Mouse (Mus musculus) c-Kit-positive CD71-positive TER-119-positive erythroid progenitor cells, embryonic 14.5 days (primary cell): Measurements from ENCODE around the gene Ilvbl.
"Not testable (repeated sequence)": the region's sequence is repeated elsewhere in the genome, so short reads cannot be mapped to it uniquely, and the experiment has no call there.

Source experiments
- DNase-seq: peaks from one replicate; pipeline ENCODE4 v3.0.0-alpha.2; 2013; ENCODE audit warnings: low spot score

Gene Ilvbl

GRCm38 (mm10) chr10:78591406-78592328, 17.5 kb downstream of the Ilvbl start, which contains the start of gene Syde1:
Gene Syde1, minus strand, starts transcription at chr10:78591964.
- no peak for DNase-seq

GRCm38 (mm10) chr10:78592856-78593379, 18.8 kb downstream of the Ilvbl start:
- no peak for DNase-seq

DNA sequence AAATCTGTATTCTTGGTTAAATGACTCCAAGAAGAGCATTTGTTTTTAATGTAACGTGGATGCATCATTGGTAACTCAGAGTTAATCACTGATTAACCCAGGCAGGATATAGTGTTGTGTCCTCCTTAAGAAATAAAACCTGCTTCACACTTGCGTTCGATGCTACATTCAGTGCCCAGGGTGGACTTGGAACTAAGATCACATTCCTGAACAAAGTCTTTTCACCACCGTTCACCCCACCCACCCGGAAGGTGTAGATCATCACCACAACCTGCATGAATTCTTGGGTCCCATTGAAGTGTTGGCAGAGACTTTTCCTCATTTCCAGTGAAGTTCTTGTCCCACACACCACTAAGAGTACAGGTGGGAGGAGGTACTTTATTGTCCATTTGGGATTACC, 19.6 kb downstream of the Ilvbl start:
- no peak for DNase-seq

- DNase-seq: no peak
These were observed 20.0 kb downstream of the Ilvbl start for GRCm38 (mm10) chr10:78594157-78594556.

DNA sequence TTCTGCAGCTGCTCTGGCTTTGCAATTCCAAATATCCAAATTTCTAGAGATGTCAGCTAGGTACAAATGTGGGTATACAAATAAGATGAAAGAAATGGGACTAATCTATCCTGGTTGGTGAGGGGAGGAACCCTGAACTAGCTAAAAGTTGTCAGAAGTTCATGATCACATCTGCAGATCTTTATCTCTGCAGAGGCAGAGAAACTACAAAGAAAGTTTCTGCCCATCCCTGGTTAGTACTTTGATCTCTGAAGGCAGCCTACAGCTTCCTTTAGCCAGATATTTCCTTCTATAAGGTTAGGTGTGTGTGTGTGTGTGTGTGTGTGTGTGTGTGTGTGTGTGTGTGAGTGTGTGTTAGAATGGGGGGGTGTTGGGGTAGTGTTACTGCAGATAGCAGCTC, 20.4 kb downstream of the Ilvbl start:
- no peak for DNase-seq

DNA sequence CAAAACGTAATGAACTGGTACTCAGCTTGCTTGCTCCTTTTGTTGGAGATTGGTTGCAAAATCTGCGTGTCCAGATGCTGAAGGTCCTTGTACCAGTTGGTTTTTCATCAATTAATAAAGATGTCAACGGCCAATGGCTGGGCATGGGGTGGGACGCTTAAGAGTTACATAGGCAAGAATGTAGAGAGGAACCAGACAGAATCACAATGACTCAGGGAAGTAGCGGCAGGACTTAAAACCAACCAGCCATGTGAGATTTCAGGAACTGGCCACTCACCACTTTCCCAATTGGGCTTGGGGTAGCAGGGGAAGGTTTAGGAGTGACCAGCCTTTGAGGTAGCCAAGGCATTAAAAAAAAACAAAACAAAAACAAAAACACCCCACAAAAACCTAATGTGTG, 25.7 kb downstream of the Ilvbl start:
- DNase-seq: no peak

DNA sequence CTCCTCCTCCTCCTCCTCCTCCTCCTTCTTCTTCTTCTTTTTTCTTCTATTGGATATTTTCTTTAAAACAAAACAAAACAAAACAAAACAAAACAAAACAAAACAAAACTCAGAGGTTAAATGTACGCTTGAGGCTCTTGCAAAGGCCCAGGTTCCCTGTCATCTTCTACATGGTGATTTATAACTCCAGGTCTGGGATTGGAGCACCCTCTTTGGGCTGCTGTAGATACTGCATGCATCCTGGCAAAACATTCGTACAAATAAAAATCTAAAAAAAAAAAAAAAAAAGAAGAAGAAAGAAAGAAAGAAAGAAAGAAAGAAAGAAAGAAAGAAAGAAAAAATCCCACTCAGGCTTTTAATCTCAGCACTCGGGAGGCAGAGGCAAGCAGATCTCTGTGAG, 30.9 kb downstream of the Ilvbl start:
- no peak for DNase-seq

- no peak for DNase-seq
These were observed 33.5 kb downstream of the Ilvbl start for GRCm38 (mm10) chr10:78607602-78608001.

DNA sequence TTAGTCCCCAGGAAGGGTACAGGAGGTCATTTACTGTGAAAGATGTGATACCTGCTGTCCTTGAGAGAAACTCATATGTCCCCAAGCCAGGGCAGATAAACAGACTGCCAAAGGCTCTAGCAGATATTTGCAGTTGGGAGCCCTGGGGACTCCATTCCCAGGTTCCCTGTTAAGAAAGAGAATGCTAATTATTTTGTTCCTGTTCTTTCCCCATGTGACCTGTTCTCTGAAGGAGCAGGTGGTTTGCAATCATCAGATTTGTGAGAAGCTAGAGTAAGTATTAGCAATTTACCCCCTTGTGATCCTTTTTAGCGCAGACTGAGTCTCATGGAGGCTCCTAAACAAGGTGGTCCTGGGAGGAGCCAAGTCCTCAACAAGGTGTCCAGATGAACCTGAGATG, 43.8 kb downstream of the Ilvbl start, which contains the start of gene Olfr1357:
Gene Olfr1357, minus strand, starts transcription at position 101 of the 400 bp plus-strand sequence.
- no peak for DNase-seq

- DNase-seq: not testable (repeated sequence)
These were observed 49.0 kb downstream of the Ilvbl start for GRCm38 (mm10) chr10:78623143-78623542.

DNA sequence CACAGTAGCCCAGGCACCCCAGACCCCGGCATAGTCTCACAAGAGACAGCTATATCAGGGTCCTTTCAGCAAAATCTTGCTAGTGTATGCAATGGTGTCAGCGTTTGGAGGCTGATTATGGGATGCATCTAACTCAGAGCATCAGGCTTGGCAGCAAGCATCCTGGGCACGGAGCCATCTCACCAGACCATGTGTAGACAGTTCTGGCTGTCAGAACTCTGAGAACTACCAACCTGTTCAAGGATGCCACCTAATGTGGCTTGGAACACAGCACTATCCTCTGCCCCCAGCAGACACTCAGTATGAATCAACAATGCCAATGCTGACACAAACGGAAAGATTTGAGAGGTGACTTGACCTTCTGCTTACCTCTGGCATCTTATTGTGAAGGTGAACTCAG, 56.0 kb downstream of the Ilvbl start:
- DNase-seq: no peak

GRCm38 (mm10) chr10:78632311-78632710, 58.2 kb downstream of the Ilvbl start:
- no peak for DNase-seq
